Mouse (Mus musculus): ENCODE measurements around the gene Crim1.

GRCm38 (mm10) chr17:78355611-78356010 is 155.6 kb downstream of the Crim1 start:
- TF ChIP-seq CTCF (IDR thresholded peaks at IDR 0.05; ENCODE audit: low read depth, low read length): no peak
- TF ChIP-seq POLR2A (IDR thresholded peaks at IDR 0.05; ENCODE audit: insufficient read depth, low read length): no peak
